Mouse (Mus musculus) gastrocnemius, adult 8-10 months (tissue): ENCODE measurements around the gene Gm17334. TPM values are rescaled to one million over a fixed set of nuclear protein-coding genes. Genes with fewer than 3 reads are reported as not detected.
A peak's percentile ranks its signal among the peaks of the same experiment; 100 is the strongest.

Experiments used
- DNase-seq, 2 experiments: peaks; one replicate each; pipeline ENCODE4 v3.0.0; 2022; ENCODE audit warnings: low spot score in 2 of 2
- total RNA-seq, 4 experiments: library from RNA; stranded (reverse); gene quantifications; 2 replicates each; pipeline ENCODE4 v1.2.4; 2022

Gm17334 gene
- total RNA-seq, 4 experiments from 2014 or later, result 0.34 to 0.48 TPM; not detected in 2

DNA sequence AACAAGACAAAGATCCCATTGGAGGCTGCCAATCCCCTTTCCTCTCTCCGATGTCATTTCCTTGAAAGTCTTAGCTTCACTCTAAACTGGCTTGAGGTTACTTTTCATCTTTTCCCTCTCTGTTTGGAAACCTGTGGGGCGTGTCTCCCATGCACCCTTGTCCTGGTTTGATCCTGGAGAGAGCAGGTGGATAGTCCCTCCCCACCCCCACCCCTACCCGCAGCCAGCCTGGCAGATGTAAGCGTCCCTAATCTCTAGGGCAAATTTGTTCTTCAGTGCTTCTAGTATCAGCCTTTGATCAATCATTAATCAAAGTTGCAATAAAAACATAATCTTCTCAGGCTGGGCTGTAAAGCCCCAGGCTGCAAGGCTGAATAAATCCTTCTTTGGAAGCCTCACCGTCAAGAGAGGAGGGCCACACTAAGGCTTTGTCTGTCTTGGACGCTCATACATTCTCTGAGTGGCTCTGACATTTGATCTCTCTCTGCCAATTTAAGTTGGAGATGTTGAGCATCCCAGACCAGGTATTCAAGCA is 24.5 kb upstream of the Gm17334 start:
- DNase-seq, result no peak

DNA sequence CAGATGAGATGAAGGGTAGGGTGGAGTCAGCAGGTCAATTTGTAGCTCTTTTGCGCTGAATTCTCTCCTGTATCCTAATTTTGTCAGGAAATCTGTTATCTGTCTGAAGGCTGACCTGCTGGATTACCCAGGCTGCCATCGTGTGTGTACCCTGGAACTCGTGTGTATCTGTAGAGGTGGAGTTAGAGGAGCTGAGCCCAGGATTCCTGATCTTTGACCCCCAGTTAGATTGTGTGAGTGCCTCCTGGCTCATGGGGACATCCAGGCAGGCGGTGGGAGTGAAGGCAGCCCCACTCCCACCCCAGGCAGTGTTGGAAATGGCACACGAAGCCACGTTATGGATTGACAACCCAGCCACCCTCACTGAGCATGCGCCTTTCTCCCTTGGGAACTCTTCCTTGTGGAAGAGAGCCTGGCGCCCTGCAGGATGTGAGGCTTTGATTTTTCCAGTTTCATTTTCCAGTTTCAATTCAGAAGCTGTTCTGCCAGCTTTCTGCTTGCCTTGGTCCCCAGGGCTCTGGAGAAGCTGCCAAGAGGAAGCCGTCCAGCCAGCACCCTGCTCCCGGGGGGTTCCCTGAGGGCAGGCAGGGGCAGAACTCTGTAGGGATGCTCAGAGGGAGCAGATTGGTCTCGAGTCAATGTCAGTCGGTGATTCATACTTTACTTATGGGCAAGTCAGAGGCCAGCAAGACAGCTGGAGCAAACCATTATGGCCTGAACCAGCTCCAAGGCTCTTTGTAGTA is 23.6 kb upstream of the Gm17334 start:
- peak; percentile 29 to 48 for DNase-seq

DNA sequence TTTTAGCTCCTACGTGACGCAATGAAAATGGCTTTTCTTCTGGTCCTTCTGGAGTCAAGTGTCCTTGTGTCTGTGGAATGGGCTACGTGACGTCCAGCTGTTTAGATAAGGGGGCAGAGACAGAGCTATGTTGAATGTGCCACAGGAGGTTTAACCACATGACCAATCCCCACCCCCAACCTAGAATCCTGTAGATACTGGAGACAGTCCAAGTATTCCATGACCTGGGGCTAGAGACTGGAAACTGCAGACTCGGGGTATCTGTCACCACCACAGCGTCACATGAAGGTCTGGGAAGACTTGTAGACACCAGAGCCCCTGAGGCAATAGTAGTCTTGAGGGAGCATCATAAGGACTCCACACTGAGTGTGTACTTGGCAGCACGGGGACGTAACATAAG is 22.8 kb upstream of the Gm17334 start:
- no peak for DNase-seq

DNA sequence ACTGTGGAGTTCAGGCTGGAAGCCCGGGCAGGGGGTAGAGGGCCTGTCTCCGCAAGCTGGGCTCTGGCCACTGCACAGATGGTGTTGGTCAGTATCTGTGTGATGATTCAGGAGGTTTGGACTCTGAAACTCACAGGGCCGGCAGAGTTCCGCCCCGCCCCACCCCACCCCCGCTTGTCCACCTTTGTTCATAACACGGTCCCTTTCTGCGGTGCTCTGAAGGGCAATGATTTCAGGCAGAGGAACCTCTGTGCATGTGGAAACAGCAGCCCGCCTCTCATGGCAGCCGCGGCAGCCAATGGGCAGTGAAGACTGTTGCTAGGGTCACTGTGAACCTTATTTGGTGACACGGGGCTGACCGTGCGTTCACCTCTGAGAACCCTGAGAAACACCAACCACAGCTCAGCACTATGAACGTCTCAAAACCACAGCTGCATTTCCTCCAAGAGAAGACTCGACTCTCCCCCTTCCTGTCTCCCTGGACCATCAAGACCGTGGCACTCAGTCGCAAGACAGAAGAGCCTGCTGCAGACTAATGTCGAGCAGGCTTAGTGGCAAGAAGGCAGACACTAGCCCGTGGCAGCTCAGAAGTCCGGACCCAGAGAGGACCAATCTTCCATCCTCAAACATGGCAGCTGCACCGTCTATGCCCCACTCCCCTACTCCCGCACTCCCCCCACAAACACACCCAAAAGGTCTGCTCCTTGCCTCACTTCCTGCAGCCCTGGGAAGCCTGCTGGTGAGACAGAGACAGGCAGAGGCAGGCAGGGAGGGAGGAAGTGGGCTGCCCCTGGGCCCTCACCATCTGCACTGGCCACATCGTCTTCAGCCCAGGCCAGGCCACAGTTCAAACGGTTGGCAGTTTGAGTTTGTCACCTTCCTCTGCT is 21.9 kb upstream of the Gm17334 start:
- DNase-seq, result no peak

DNA sequence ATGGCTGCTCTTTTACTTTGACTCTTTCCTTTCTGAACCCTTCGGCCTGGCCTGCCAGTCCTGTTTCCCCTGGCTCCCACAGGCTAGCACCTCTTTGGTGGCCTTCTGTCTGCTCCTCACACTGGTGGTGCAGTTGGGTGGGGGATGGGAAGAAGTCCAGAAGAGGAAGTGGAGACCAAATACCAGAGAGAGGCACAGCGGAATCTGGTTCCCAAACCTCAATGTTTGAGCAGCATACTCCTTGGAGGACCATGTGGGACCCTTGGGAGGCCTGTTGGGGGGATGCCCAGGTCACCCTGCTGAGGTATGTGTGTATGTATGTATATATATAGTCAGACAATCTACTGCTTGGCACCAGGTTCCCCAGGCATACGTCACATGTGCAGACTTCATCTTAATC is 21.0 kb upstream of the Gm17334 start:
- DNase-seq, result no peak

DNA sequence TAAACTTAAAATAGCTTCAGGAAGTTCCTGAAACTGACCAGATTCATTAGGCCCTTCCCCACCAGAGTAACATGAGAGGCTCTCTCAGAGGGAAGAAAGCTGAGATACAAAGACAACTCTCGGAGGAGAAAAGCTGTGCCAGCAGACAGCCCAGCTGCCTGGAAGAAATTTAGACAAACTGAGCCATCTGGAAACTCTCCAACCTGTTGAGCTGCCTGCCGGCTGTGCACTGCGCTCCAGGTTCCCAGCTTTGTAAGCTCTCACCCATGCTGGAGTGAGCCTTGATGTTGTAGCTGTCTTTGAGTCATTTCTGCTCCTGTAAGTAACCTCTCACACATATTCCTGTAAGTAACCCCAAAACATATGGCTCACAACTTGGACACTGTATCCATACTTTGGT is 20.0 kb upstream of the Gm17334 start:
- DNase-seq, result peak in 1 of 2 experiments; percentile 39

DNA sequence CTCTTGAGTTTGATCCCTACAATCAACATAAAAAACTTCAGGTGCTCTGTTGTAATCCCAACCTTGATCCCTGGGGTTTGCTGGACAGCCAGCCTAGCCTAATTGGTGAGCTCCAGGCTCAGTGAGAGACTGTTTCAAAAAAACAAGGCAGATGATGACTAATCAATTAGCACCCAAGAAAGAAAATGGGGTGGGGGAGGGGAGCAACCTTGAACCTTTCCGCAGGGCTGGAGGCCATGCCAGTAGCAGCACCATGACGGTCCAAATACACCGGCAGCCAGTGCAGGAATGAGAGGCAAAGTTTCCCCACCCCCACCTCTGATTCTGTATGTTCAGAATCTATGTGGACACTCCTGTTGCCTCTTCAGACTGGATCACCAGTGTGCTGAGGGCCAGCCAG is 16.3 kb upstream of the Gm17334 start:
- DNase-seq, result no peak

DNA sequence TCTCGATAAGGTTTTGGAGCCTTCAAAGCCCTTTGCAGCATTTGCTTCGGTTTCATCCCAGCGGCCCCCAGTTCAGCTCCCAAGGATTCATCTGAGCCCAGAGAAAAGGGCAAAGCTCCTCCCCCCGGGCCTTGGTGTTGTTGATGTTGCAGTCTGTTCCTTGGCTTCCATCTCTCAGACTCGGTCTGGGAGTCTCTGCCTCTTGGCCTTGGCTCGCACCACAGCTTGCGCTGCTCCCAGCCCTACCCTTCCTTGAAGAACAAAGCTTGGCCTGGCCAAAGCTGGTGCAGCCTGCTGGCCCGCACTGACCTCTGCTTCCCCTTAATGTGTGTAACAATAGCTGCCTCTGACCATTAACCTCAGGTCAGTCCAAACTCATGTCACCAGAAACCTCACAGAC is 15.2 kb upstream of the Gm17334 start:
- peak; percentile 40 to 49 for DNase-seq

DNA sequence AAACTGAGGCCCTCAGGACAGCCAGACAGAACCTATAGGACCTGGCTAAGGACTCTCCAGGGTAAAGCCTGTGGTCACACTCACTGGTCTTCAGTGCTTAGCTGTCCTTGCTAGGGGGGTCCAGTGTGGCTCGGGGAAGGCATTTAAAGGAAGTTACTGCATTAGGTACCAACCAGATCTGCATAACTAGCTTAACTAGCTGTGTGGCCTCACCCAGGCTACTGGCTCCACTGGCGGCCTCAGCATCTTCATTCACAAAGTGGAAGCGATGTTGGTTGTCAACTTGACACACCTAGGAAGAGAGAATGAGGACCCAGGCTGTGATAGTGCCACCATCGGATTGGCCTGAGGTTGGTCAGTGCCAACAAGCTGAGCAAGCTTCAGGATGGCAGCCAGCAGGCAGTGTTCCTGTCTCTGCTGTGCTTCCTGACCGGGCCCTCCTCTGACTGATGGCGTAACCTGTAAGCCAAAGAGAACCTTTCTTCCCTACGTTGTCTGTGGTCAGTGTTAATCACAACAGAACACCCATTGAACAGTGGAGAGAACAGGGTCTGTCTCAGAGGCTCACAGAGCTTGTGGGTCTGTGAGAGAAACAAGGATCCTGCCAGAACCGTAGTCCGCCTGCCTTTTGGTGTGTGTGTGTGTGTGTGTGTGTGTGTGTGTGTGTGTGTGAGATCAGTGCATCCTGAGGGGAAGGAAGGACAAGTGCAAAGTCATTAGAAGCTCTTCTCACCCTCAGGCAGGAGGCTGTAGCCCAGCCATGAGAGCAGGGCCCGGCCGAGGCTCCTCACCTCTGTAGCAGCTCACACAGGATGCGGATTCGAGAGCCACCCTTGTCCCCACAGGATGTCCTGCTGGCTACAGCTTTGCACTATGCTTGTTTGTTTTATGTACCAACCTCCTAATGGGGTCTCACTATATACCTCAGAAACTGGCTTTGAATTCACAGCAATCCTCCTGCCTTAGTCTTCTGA is 13.4 kb upstream of the Gm17334 start:
- no peak for DNase-seq

DNA sequence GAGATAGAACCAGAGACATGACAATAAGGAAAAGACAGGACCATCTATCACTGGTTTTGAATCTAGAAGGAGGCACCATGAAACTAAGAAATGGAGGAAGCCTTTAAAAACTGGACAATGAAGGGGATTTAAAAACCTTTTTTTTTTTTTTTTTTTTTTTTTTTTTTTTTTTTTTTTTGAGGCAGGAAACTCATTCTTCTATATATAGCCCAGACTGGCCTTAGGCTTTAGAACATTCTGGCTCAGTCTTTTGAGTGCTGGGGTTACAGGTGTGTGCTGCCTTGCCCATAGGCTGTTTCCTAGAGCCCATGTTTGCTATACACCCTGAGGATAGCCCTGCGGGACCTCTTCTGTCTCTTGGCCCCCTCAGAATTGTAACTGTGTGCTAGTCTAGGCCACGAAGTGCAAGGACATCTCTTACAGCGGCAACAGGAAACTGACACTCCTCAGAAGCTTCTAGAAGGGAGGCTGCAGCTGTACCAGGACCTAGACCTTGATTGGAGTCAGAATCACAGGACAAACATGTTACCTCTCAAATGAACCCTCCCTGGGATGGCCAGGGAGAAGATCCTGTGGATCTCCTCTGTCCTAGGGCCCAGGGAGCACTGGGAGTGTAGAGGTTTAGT is 12.4 kb upstream of the Gm17334 start:
- no peak for DNase-seq

DNA sequence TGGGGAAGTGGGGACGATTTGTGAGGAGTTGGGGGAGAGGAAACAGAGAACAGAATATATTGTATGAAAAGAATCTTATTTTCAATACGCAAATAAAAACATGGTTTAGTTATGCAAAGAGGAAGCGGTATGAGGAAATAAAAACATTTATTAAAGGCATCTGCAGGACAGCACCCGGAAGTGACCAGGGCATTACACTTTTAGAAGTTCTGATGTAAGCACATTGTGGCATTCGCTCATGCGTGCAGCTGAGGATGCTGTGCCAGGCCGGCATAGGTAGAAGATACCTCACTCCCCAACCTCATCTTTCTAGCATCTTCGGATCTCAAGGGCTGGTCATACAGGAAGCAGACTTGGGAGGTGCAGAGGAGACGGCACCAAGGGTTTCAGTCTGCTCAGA is 10.3 kb upstream of the Gm17334 start:
- DNase-seq, result no peak

DNA sequence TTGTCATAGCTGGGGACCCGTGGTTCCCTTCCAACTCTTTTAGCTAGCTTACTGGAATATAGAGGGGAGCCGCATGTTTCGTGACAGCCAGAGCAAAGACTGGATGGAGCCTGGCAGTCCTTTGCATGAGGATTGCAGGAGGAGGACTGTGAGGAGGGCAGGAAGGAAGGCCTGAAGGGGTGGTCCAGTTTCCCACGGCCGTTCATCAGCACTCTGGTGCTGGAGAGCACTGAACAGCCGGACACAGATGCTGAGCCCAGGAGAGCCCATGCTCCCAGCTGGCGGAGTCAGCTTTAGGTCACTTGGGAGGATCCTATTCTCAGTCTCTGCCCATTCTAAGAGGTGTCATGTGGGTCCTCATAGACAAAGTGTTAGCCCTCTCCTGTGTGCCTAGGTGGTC is 9.0 kb upstream of the Gm17334 start:
- DNase-seq, result no peak

DNA sequence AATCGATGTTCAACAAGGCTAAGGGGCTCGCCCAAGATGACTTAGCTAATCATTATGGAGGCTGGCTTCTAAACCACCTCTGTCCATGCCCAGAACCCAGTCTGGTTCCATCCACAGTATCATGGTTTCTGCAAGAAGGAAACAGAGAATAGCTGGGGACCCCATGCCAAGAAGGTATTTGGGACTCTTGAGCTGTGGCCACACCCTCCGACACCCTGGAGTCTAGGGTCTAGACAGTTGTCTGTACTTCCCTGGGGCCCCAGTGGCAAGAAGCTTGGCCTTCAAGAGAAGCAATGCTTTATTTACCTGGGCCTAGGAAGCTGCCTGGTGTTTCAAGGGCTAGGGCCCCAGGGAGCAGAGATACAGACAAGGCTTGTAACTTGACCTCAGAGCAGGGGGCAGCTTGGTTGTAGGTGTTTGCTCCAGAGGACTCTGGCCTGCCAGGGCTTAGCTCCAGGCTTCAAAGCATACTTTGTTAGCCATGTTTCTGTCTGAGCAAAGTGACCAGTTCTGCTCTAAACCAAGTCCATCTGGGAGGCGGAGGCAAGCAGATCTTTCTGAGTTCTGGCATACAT is 8.3 kb upstream of the Gm17334 start:
- DNase-seq, result no peak

DNA sequence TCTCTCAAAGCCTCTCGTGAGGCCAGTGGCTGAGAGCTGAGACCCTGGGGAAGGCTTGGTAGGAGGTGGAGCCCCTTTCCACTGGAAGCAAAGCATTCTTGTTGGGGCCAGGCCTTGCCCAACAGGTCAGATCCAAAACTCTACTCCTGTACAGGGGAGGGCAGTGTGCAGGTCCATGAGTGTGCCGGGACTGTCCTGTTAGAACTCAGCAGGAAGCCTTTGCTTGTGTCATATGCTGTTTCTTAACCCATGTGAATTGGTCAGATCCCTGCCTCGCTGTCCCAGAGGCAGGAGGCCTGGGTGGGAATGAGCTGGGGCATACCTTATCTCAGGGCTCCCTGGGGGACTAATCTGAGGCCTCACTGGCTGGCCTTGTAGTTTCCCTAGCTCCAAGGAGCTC is 7.3 kb upstream of the Gm17334 start:
- no peak for DNase-seq

DNA sequence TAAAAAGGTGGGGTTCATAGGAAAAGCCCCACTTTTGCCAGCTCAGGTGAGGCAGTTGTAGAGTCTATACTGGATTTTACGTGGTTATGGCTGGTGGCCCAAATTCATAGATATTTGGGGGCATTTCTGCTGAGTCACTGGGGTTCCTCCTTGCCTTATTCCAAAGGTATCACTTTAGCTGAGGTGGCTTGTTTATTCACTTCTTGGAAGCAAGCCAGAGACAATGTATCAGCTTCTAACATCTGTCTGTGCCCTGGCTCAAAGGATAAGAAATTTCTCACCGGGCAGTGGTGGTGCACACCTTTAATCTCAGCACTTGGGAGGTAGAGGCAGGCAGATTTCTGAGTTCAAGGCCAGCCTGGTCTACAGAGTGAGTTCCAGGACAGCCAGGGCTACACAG is 6.8 kb upstream of the Gm17334 start:
- no peak for DNase-seq

DNA sequence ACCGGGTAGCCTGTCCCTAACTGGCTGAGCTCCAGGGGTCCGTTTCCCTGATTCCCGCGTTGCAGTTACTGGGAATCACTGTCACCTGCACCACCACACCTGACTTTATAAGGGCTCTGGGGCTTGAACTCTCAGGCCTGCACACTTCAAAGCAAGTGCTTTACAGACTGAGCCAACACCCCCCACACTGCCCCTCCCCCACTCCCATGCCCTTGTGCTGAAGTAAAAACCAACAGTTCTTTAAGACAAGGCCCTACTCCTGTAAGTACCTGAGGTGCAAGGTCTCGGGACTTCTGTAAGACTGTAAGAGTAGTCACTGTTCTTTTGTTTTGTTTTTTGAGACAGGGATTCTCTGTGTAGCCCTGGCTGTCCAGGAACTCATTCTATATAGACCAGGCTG is 5.5 kb upstream of the Gm17334 start:
- no peak for DNase-seq

DNA sequence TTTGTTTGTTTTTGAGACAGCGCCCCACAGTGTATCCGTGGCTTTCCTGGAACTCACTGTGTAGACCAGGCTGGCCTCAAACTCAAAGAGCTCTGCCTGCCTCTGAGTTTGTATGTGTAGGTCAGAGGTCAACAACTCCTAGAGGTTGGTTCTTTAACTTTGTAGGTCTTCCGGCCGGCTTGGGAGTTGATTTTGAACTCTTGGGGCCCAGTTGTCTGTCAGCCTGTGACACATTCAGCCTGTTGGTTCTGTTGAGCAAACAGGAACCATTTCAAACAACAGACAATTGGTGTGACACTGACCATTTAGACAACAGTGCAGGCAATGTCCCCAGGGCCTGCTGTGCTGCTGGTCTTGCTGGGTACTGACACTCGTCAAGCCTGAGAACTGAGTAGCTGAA is 4.7 kb upstream of the Gm17334 start:
- DNase-seq, result no peak

DNA sequence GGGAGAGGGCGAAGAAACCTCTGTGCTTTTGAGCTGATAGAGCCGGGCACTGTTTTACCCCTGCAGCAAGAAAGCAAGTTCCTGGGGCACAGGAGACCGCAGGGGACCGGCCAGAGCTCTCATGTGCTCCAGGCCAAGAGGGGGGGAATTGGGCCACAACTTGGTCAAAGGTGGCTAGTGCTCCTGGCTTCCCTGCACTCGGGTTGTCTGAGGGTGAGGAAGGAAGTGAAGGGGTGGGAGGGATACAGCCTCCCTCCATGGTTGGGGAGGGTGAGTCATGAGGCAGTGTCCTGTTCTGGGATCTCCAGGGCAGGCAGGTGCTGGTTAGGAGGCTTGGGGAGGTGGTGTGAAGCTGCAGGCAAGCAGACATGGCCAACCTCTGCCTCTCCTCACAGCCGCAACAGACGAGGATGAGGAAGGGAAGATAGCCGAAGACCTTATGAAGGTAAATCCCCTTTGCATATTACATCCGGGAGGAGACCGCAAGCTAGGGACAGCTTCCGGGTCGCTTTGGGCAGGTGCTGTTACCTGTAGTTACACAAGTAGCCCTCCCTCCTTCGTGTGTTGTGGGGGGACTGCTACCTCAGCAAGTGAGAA is 1.8 kb upstream of the Gm17334 start:
- DNase-seq, result no peak

DNA sequence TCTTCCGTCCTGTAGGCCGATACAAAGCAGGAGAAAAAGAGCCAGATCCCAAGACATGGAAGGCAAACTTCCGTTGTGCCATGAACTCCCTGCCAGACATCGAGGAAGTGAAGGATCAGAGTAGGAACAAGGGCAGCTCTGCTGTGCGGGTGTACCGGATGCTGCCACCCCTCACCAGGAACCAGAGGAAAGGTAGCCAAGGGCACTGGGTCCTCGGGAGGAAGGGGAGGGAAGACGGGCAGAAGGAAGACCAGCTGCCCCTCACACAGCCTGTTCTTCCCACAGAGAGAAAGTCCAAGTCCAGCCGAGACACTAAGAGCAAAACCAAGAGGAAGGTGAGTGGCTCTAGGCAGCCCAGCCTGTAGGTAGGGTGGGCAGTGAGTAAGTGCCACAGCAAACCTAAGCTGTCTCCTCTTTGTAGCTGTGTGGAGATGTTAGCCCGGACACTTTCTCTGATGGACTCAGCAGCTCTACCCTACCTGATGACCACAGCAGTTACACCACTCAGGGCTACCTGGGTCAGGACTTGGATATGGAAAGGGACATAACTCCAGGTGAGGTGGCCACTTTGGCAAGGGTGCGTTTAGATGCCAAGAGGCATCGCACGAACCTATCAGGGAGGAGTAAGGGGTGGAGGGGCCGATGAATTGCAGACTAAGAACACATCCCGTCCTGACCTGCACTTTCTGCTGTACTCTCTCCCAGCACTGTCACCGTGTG is 814 bp upstream of the Gm17334 start:
- DNase-seq, result no peak
